Mouse (Mus musculus) subcutaneous adipose tissue, adult 2 months (tissue): ENCODE data around the gene Esp18. TPM values are rescaled to one million over a fixed set of nuclear protein-coding genes. Genes with fewer than 3 reads are reported as not detected.

ENCODE experiments used
- polyA plus RNA-seq: library from polyadenylated mRNA; depleted of rRNA; stranded (reverse); fragments of >200 nt; gene quantifications from 2 replicates; pipeline ENCODE4 v1.2.3, GENCODE M21; 2012; ENCODE audit warnings: low replicate concordance; rRNA removed

The Esp18 gene
- not detected in 2 replicates for polyA plus RNA-seq

GRCm38 (mm10) chr17:39406059-39406458 is at the start of gene Esp18:
Esp18 (plus strand) TSS chr17:39406359.

Other genes starting within 250 kb of the Esp18 start
- not detected in 2 replicates for gene Esp16, start 129.8 kb downstream of the Esp18 start, polyA plus RNA-seq
- not detected in 2 replicates for gene Esp15, start 234.6 kb downstream of the Esp18 start, polyA plus RNA-seq